Mouse (Mus musculus): ENCODE data around the gene Dbndd1. TPM values are rescaled to one million over a fixed set of nuclear protein-coding genes. Genes with fewer than 3 reads are reported as not detected.

The Dbndd1 gene
- polyA plus RNA-seq, 1 experiment from 2014 or later = 84.1 TPM

Other genes with a start within 250 kb of the Dbndd1 start
- gene Fanca, start 196.9 kb downstream of the Dbndd1 start, polyA plus RNA-seq (2015; fragmentation: Nextera tagmentation; extraction: Ambion mirVana) = 6.1 and 9.8 TPM in 2 replicates
- gene Spire2, start 182.8 kb downstream of the Dbndd1 start, polyA plus RNA-seq (2015; fragmentation: Nextera tagmentation; extraction: Ambion mirVana) = 37.9 and 44.0 TPM in 2 replicates
- gene Tcf25, start 141.7 kb downstream of the Dbndd1 start, polyA plus RNA-seq (2015; fragmentation: Nextera tagmentation; extraction: Ambion mirVana) = 368 and 390 TPM in 2 replicates
- gene Mc1r, start 108.4 kb downstream of the Dbndd1 start, polyA plus RNA-seq (2015; fragmentation: Nextera tagmentation; extraction: Ambion mirVana) = 0.20 and 0.22 TPM in 2 replicates
- 1,289 and 1,555 TPM in 2 replicates for gene Tubb3, start 104.0 kb downstream of the Dbndd1 start, polyA plus RNA-seq (2015; fragmentation: Nextera tagmentation; extraction: Ambion mirVana)
- 46.8 and 52.3 TPM in 2 replicates for gene Def8, start 91.9 kb downstream of the Dbndd1 start, polyA plus RNA-seq (2015; fragmentation: Nextera tagmentation; extraction: Ambion mirVana)
- gene Afg3l1, start 37.6 kb downstream of the Dbndd1 start, polyA plus RNA-seq (2015; fragmentation: Nextera tagmentation; extraction: Ambion mirVana) = 47.3 and 50.7 TPM in 2 replicates
- gene Gas8, start 3.4 kb upstream of the Dbndd1 start, polyA plus RNA-seq (2015; fragmentation: Nextera tagmentation; extraction: Ambion mirVana) = 34.3 and 37.5 TPM in 2 replicates
- 12.4 and 12.7 TPM in 2 replicates for gene Rhou, start 138.5 kb upstream of the Dbndd1 start, polyA plus RNA-seq (2015; fragmentation: Nextera tagmentation; extraction: Ambion mirVana)